Mouse (Mus musculus): Measurements from ENCODE around the gene Arfgap1. TPM values are rescaled to one million over a fixed set of nuclear protein-coding genes. Genes with fewer than 3 reads are reported as not detected.

The Arfgap1 gene
- polyA plus RNA-seq, 1 experiment, result 104 TPM

- no peak for TF ChIP-seq CTCF (IDR thresholded peaks at IDR 0.05; ENCODE audit: borderline replicate concordance, extremely low read depth, insufficient read depth, insufficient read length)
- no peak for TF ChIP-seq POLR2A (IDR thresholded peaks at IDR 0.05; ENCODE audit: borderline replicate concordance, extremely low read depth, insufficient read depth, insufficient read length, poor library complexity, severe bottlenecking)
- no peak for DNase-seq (ENCODE audit: low read depth)
These were observed 19.4 kb downstream of the Arfgap1 start, which contains the start of gene Col20a1 for GRCm38 (mm10) chr2:180986449-180986848. Gene Col20a1, plus strand, starts transcription at chr2:180986535.

GRCm38 (mm10) chr2:180987001-180987400 is 20.0 kb downstream of the Arfgap1 start:
- no peak for DNase-seq (ENCODE audit: low read depth)
- no peak for TF ChIP-seq POLR2A (IDR thresholded peaks at IDR 0.05; ENCODE audit: borderline replicate concordance, extremely low read depth, insufficient read depth, insufficient read length, poor library complexity, severe bottlenecking)

- no peak for DNase-seq (ENCODE audit: low read depth)
- TF ChIP-seq CTCF (IDR thresholded peaks at IDR 0.05; ENCODE audit: borderline replicate concordance, extremely low read depth, insufficient read depth, insufficient read length), result no peak
- no peak for TF ChIP-seq POLR2A (IDR thresholded peaks at IDR 0.05; ENCODE audit: borderline replicate concordance, extremely low read depth, insufficient read depth, insufficient read length, poor library complexity, severe bottlenecking)
These were observed 20.5 kb downstream of the Arfgap1 start for GRCm38 (mm10) chr2:180987432-180988030.

GRCm38 (mm10) chr2:180988347-180988913 is 21.4 kb downstream of the Arfgap1 start:
- DNase-seq (ENCODE audit: low read depth), result peak; percentile 31
- TF ChIP-seq CTCF (IDR thresholded peaks at IDR 0.05; ENCODE audit: borderline replicate concordance, extremely low read depth, insufficient read depth, insufficient read length), result no peak
- no peak for TF ChIP-seq POLR2A (IDR thresholded peaks at IDR 0.05; ENCODE audit: borderline replicate concordance, extremely low read depth, insufficient read depth, insufficient read length, poor library complexity, severe bottlenecking)

GRCm38 (mm10) chr2:180988948-180989347 is 21.9 kb downstream of the Arfgap1 start:
- no peak for DNase-seq (ENCODE audit: low read depth)
- TF ChIP-seq CTCF (IDR thresholded peaks at IDR 0.05; ENCODE audit: borderline replicate concordance, extremely low read depth, insufficient read depth, insufficient read length) (no peak), POLR2A (IDR thresholded peaks at IDR 0.05; ENCODE audit: borderline replicate concordance, extremely low read depth, insufficient read depth, insufficient read length, poor library complexity, severe bottlenecking) (no peak)

- TF ChIP-seq POLR2A (IDR thresholded peaks at IDR 0.05; ENCODE audit: borderline replicate concordance, extremely low read depth, insufficient read depth, insufficient read length, poor library complexity, severe bottlenecking), result no peak
- no peak for TF ChIP-seq CTCF (IDR thresholded peaks at IDR 0.05; ENCODE audit: borderline replicate concordance, extremely low read depth, insufficient read depth, insufficient read length)
- peak; percentile 52 for DNase-seq (ENCODE audit: low read depth)
These were observed 23.3 kb downstream of the Arfgap1 start for GRCm38 (mm10) chr2:180990347-180990746.

GRCm38 (mm10) chr2:180994360-180994759 is 27.3 kb downstream of the Arfgap1 start:
- no peak for DNase-seq (ENCODE audit: low read depth)
- TF ChIP-seq POLR2A (IDR thresholded peaks at IDR 0.05; ENCODE audit: borderline replicate concordance, extremely low read depth, insufficient read depth, insufficient read length, poor library complexity, severe bottlenecking), result no peak
- TF ChIP-seq CTCF (IDR thresholded peaks at IDR 0.05; ENCODE audit: borderline replicate concordance, extremely low read depth, insufficient read depth, insufficient read length), result no peak

- no peak for TF ChIP-seq CTCF (IDR thresholded peaks at IDR 0.05; ENCODE audit: borderline replicate concordance, extremely low read depth, insufficient read depth, insufficient read length)
- TF ChIP-seq POLR2A (IDR thresholded peaks at IDR 0.05; ENCODE audit: borderline replicate concordance, extremely low read depth, insufficient read depth, insufficient read length, poor library complexity, severe bottlenecking), result no peak
- no peak for DNase-seq (ENCODE audit: low read depth)
These were observed 28.4 kb downstream of the Arfgap1 start for GRCm38 (mm10) chr2:180995457-180995856.

GRCm38 (mm10) chr2:180996436-180996835 is 29.4 kb downstream of the Arfgap1 start:
- peak; percentile 77 for DNase-seq (ENCODE audit: low read depth)
- peak; percentile 88 for TF ChIP-seq CTCF (IDR thresholded peaks at IDR 0.05; ENCODE audit: borderline replicate concordance, extremely low read depth, insufficient read depth, insufficient read length)
- TF ChIP-seq POLR2A (IDR thresholded peaks at IDR 0.05; ENCODE audit: borderline replicate concordance, extremely low read depth, insufficient read depth, insufficient read length, poor library complexity, severe bottlenecking), result no peak

GRCm38 (mm10) chr2:180996905-180997304 is 29.9 kb downstream of the Arfgap1 start:
- TF ChIP-seq CTCF (IDR thresholded peaks at IDR 0.05; ENCODE audit: borderline replicate concordance, extremely low read depth, insufficient read depth, insufficient read length) (no peak), POLR2A (IDR thresholded peaks at IDR 0.05; ENCODE audit: borderline replicate concordance, extremely low read depth, insufficient read depth, insufficient read length, poor library complexity, severe bottlenecking) (no peak)
- no peak for DNase-seq (ENCODE audit: low read depth)

GRCm38 (mm10) chr2:181007054-181007453 is 40.0 kb downstream of the Arfgap1 start:
- TF ChIP-seq POLR2A (IDR thresholded peaks at IDR 0.05; ENCODE audit: borderline replicate concordance, extremely low read depth, insufficient read depth, insufficient read length, poor library complexity, severe bottlenecking) (no peak), CTCF (IDR thresholded peaks at IDR 0.05; ENCODE audit: borderline replicate concordance, extremely low read depth, insufficient read depth, insufficient read length) (no peak)
- DNase-seq (ENCODE audit: low read depth), result no peak

GRCm38 (mm10) chr2:181008339-181008738 is 41.3 kb downstream of the Arfgap1 start:
- no peak for DNase-seq (ENCODE audit: low read depth)
- TF ChIP-seq CTCF (IDR thresholded peaks at IDR 0.05; ENCODE audit: borderline replicate concordance, extremely low read depth, insufficient read depth, insufficient read length) (no peak), POLR2A (IDR thresholded peaks at IDR 0.05; ENCODE audit: borderline replicate concordance, extremely low read depth, insufficient read depth, insufficient read length, poor library complexity, severe bottlenecking) (no peak)
